In genomic region chr10:80434823-80435222, GRCm38 (mm10) we compare ENCODE assay signal across 15 mouse cellular contexts. TPM values are rescaled to one million over a fixed set of nuclear protein-coding genes. Genes with fewer than 3 reads are reported as not detected.
DNase-seq lines count a peak whose midpoint lies in the region; ATAC-seq lines count a peak whose summit lies in the region.
"Had no signal": no experiment of that assay in that cellular context is flagged by ENCODE, and none has a peak within 500 bp of the region (broad histone marks: within the 10 kb centered on the region; RNA-seq: fewer than 3 reads in every experiment).

No protein-coding gene starts in this region.

- H3K27ac ChIP-seq in forebrain, embryonic 13.5 days = no peak overlapping the region
- no peak overlapping the region for H3K27ac ChIP-seq in forebrain, embryonic 16.5 days (ENCODE audit: low read length)
- H3K27ac ChIP-seq in liver, embryonic 12.5 days = peak overlapping the region; percentile 95

- H3K27me3 ChIP-seq in forebrain, embryonic 13.5 days = no peaks in the 10 kb centered on the region; the same call in 1 of the 2 replicates
- no peaks in the 10 kb centered on the region for H3K27me3 ChIP-seq in forebrain, embryonic 16.5 days (replicated peaks; ENCODE audit: control insufficient read depth, insufficient read depth, low read length)
- peaks cover 3% of the 10 kb centered on the region for H3K27me3 ChIP-seq in megakaryocyte, embryonic 14.5 days (replicated peaks)
- peaks cover 14% of the 10 kb centered on the region for H3K27me3 ChIP-seq in liver, embryonic 12.5 days (replicated peaks)

- peaks cover 12% of the 10 kb centered on the region for H3K36me3 ChIP-seq in forebrain, embryonic 13.5 days (ENCODE audit: poor library complexity, severe bottlenecking)
- H3K36me3 ChIP-seq in forebrain, embryonic 16.5 days (ENCODE audit: control insufficient read depth, insufficient read depth) = peaks cover 4% of the 10 kb centered on the region; the same call in 1 of the 2 replicates
- peaks cover 14% of the 10 kb centered on the region for H3K36me3 ChIP-seq in megakaryocyte, embryonic 14.5 days (replicated peaks; ENCODE audit: low read length)
- H3K36me3 ChIP-seq in liver, embryonic 12.5 days = peaks cover 17% of the 10 kb centered on the region

- no peak overlapping the region for H3K4me3 ChIP-seq in forebrain, embryonic 13.5 days
- H3K4me3 ChIP-seq in forebrain, embryonic 16.5 days (replicated peaks; ENCODE audit: low read length) = no peak overlapping the region
- peak overlapping the region; percentile 96 for H3K4me3 ChIP-seq in megakaryocyte, embryonic 14.5 days (replicated peaks)
- H3K4me3 ChIP-seq in liver, embryonic 12.5 days = peak overlapping the region; percentile 100

- no peak overlapping the region for H3K9ac ChIP-seq in forebrain, embryonic 13.5 days
- no peak overlapping the region for H3K9ac ChIP-seq in forebrain, embryonic 16.5 days (replicated peaks; ENCODE audit: low read depth, low read length)
- peak overlapping the region; percentile 67 for H3K9ac ChIP-seq in liver, embryonic 12.5 days

- peaks cover 35% of the 10 kb centered on the region for H3K4me1 ChIP-seq in forebrain, embryonic 13.5 days
- peaks cover 26% of the 10 kb centered on the region for H3K4me1 ChIP-seq in forebrain, embryonic 16.5 days (replicated peaks; ENCODE audit: control insufficient read depth, insufficient read depth, low read length)
- H3K4me1 ChIP-seq in megakaryocyte, embryonic 14.5 days = peaks cover 77% of the 10 kb centered on the region
- H3K4me1 ChIP-seq in liver, embryonic 12.5 days = peaks cover 68% of the 10 kb centered on the region

- 83% methylated on average over 3 of the region's 3 CpGs for WGBS in forebrain, embryonic 13.5 days
- 79% methylated on average over 3 of the region's 3 CpGs for WGBS in forebrain, embryonic 16.5 days
- 68% methylated on average over 3 of the region's 3 CpGs for WGBS in liver, embryonic 12.5 days (ENCODE audit: insufficient replicate concordance)

- DNase-seq in retina, postnatal 1 day = no peak
- no peak for DNase-seq in urinary bladder, postnatal 14 days (ENCODE audit: low spot score)
- no peak for DNase-seq in thymus, postnatal 36 days
- DNase-seq: adrenal gland, postnatal 36 days had no signal

- no peak for ATAC-seq in forebrain, embryonic 13.5 days
- ATAC-seq in forebrain, embryonic 16.5 days = no peak
- ATAC-seq in megakaryocyte, adult 5-6 weeks (ENCODE audit: poor library complexity, severe bottlenecking) = no peak
- no peak for ATAC-seq in liver, embryonic 12.5 days

- H3K4me2 ChIP-seq in forebrain, embryonic 13.5 days = 0 out of 2 replicates have a peak overlapping the region, but pooled peaks have one; percentile 24
- H3K4me2 ChIP-seq in forebrain, embryonic 16.5 days (ENCODE audit: low read length) = no peak overlapping the region
- peak overlapping the region; percentile 87 for H3K4me2 ChIP-seq in liver, embryonic 12.5 days

- no peaks in the 10 kb centered on the region for H3K9me3 ChIP-seq in forebrain, embryonic 13.5 days (replicated peaks)
- H3K9me3 ChIP-seq in forebrain, embryonic 16.5 days (ENCODE audit: control insufficient read depth, low read length) = no peaks in the 10 kb centered on the region
- no peaks in the 10 kb centered on the region for H3K9me3 ChIP-seq in megakaryocyte, embryonic 14.5 days
- no peaks in the 10 kb centered on the region for H3K9me3 ChIP-seq in liver, embryonic 12.5 days (replicated peaks)

RNA-seq across cellular contexts. Expression of gene Tcf3, which starts 1.4 kb away (rescaled TPM):
- 112 and 119 TPM in 2 replicates for polyA plus RNA-seq in forebrain, embryonic 13.5 days (2015; fragmentation: Nextera tagmentation; extraction: Ambion mirVana)
- polyA plus RNA-seq in forebrain, embryonic 16.5 days (2015; fragmentation: Nextera tagmentation; extraction: Ambion mirVana) = 63.7 and 74.6 TPM in 2 replicates
- polyA plus RNA-seq in megakaryocyte, embryonic 14.5 days (2012; ENCODE audit: insufficient read depth, low replicate concordance) = 168 and 304 TPM in 2 replicates
- 17.2 and 20.3 TPM in 2 replicates for total RNA-seq in megakaryocyte, adult 5-6 weeks (2015)
- 22.4 and 24.2 TPM in 2 replicates for total RNA-seq in megakaryocyte, adult 5-6 weeks (2017)
- 110 and 115 TPM in 2 replicates for polyA plus RNA-seq in liver, embryonic 12.5 days (2016; fragmentation: Nextera tagmentation; extraction: Ambion mirVana)

RNA-seq across cellular contexts. Expression of gene Uqcr11, which starts 28.2 kb away (rescaled TPM):
- polyA plus RNA-seq in forebrain, embryonic 13.5 days (2015; fragmentation: Nextera tagmentation; extraction: Ambion mirVana) = 593 and 623 TPM in 2 replicates
- 455 and 522 TPM in 2 replicates for polyA plus RNA-seq in forebrain, embryonic 16.5 days (2015; fragmentation: Nextera tagmentation; extraction: Ambion mirVana)
- polyA plus RNA-seq in megakaryocyte, embryonic 14.5 days (2012; ENCODE audit: insufficient read depth, low replicate concordance) = 441 and 1,591 TPM in 2 replicates
- 107 and 108 TPM in 2 replicates for total RNA-seq in megakaryocyte, adult 5-6 weeks (2015)
- total RNA-seq in megakaryocyte, adult 5-6 weeks (2017) = 122 and 129 TPM in 2 replicates
- 594 and 628 TPM in 2 replicates for polyA plus RNA-seq in liver, embryonic 12.5 days (2016; fragmentation: Nextera tagmentation; extraction: Ambion mirVana)

RNA-seq across cellular contexts. Expression of gene Mbd3, which starts 35.5 kb away (rescaled TPM):
- 304 and 319 TPM in 2 replicates for polyA plus RNA-seq in forebrain, embryonic 13.5 days (2015; fragmentation: Nextera tagmentation; extraction: Ambion mirVana)
- 247 and 256 TPM in 2 replicates for polyA plus RNA-seq in forebrain, embryonic 16.5 days (2015; fragmentation: Nextera tagmentation; extraction: Ambion mirVana)
- 199 and 247 TPM in 2 replicates for polyA plus RNA-seq in megakaryocyte, embryonic 14.5 days (2012; ENCODE audit: insufficient read depth, low replicate concordance)
- 38.8 and 40.6 TPM in 2 replicates for total RNA-seq in megakaryocyte, adult 5-6 weeks (2015)
- 39.8 and 40.0 TPM in 2 replicates for total RNA-seq in megakaryocyte, adult 5-6 weeks (2017)
- 134 and 140 TPM in 2 replicates for polyA plus RNA-seq in liver, embryonic 12.5 days (2016; fragmentation: Nextera tagmentation; extraction: Ambion mirVana)

RNA-seq across cellular contexts. Expression of gene Mex3d, which starts 47.4 kb away (rescaled TPM):
- 15.5 and 16.6 TPM in 2 replicates for polyA plus RNA-seq in forebrain, embryonic 13.5 days (2015; fragmentation: Nextera tagmentation; extraction: Ambion mirVana)
- 16.3 TPM in 2 replicates for polyA plus RNA-seq in forebrain, embryonic 16.5 days (2015; fragmentation: Nextera tagmentation; extraction: Ambion mirVana)
- polyA plus RNA-seq in megakaryocyte, embryonic 14.5 days (2012; ENCODE audit: insufficient read depth, low replicate concordance) = 17.2 and 29.0 TPM in 2 replicates
- total RNA-seq in megakaryocyte, adult 5-6 weeks (2015) = 2.4 and 2.6 TPM in 2 replicates
- total RNA-seq in megakaryocyte, adult 5-6 weeks (2017) = 2.6 and 5.0 TPM in 2 replicates
- 2.1 TPM in 2 replicates for polyA plus RNA-seq in liver, embryonic 12.5 days (2016; fragmentation: Nextera tagmentation; extraction: Ambion mirVana)

RNA-seq across cellular contexts. Expression of gene Onecut3, which starts 59.8 kb away (rescaled TPM):
- 0.35 and 0.57 TPM in 2 replicates for polyA plus RNA-seq in forebrain, embryonic 13.5 days (2015; fragmentation: Nextera tagmentation; extraction: Ambion mirVana)
- polyA plus RNA-seq in forebrain, embryonic 16.5 days (2015; fragmentation: Nextera tagmentation; extraction: Ambion mirVana) = 0.07 and 0.46 TPM in 2 replicates
- not detected in 2 replicates for polyA plus RNA-seq in megakaryocyte, embryonic 14.5 days (2012; ENCODE audit: insufficient read depth, low replicate concordance)
- not detected in 2 replicates for total RNA-seq in megakaryocyte, adult 5-6 weeks (2015)
- total RNA-seq in megakaryocyte, adult 5-6 weeks (2017) = not detected in 2 replicates
- 0.29 and 0.33 TPM in 2 replicates for polyA plus RNA-seq in liver, embryonic 12.5 days (2016; fragmentation: Nextera tagmentation; extraction: Ambion mirVana)
- total RNA-seq: adrenal gland, postnatal 36 days; left cerebral cortex, postnatal 36 days had no signal
- polyA plus RNA-seq: C2C12; embryonic facial prominence, embryonic 14.5 days; heart, embryonic 16.5 days; inflammation-experienced regulatory T-cells, adult 6 months; macrophage had no signal

Comparison
In these comparisons a context has a peak if more than half of its experiments do, and no peak if none do; other contexts are left out.
1. H3K4me3 ChIP-seq: peak in megakaryocyte, embryonic 14.5 days (single experiment) and liver, embryonic 12.5 days (single experiment); none in forebrain, embryonic 13.5 days (single experiment) and forebrain, embryonic 16.5 days (single experiment).